Mouse (Mus musculus) spleen, postnatal 10 days (tissue): ENCODE data around the gene Olfr320.
"Not testable (repeated sequence)": the region's sequence is repeated elsewhere in the genome, so short reads cannot be mapped to it uniquely, and the experiment has no call there.

Source experiments
- DNase-seq, 2 experiments: peaks; one replicate each; pipeline ENCODE4 v3.0.0; 2021 to 2022; ENCODE audit warnings: low spot score in 2 of 2

Gene Olfr320

DNA sequence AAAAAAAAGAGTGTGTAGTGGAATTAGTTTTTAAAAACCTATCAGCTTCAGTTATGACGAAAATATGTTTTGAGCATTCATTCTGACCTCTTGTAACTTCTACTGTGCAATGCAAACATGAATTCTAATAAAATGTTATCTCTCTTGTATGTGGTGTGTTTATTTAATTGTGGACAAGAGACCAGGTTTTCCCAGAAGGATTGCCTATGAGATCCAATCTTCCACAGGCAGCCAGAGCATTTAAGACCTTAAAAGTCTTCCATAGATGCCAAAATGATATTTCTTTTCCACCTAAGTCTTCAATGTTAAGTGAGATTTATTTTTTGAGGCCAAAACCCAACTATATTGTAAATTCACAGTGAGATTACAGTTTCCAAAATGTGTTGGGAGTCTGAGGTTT, at the start of gene Olfr320:
TSS of gene Olfr320 (plus strand) at position 301 of the 400 bp plus-strand sequence.
- DNase-seq: no peak

DNA sequence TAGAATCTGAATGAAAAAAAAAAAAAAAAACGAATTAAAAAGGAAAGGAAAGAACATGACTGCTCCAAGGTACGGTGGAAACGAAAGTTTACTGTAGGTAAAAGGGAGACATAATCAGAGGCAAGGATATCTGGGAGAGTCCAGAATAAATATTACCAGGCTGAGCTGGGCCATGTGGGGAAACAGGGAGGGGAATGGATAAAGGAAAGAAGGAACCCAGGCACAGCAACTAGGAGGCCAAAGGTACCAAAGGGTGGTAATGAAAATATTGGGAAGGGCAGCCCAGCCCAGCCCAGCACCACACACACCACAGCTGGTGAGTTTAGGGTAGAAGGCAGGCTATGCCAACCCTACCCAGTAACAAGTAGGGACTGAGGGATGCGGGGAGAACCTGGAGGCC, 46.0 kb upstream of the Olfr320 start:
- DNase-seq: no peak

DNA sequence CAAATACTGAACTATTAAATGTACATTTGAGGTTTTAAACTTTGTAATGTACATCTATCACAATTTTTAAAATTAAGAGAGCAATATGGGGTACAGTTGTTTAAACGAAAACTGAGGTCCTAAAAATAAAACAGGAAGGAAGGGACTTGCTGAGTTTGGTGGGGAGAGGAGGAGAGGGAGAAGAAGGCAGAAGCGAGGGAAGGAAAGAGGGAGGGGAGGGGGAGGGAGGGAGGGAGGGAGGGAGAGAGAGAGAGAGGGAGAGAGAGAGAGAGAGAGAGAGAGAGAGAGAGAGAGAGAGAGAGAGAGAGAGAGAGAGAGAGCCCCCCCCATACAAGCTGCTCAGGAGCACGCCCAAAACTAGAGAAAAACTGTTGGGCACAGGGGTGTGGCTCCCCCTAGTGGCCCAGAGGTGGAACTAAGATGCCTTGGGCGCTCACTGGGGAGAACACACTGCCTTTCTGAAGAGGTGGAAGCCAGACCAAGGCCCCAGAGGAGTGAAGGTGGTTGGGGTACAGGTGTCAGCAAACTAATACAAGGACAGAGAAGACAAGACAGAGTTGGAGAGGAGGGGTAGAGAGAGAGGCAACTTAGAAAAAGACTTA, 44.4 kb upstream of the Olfr320 start:
- peak; percentile 66 to 80 for DNase-seq

DNA sequence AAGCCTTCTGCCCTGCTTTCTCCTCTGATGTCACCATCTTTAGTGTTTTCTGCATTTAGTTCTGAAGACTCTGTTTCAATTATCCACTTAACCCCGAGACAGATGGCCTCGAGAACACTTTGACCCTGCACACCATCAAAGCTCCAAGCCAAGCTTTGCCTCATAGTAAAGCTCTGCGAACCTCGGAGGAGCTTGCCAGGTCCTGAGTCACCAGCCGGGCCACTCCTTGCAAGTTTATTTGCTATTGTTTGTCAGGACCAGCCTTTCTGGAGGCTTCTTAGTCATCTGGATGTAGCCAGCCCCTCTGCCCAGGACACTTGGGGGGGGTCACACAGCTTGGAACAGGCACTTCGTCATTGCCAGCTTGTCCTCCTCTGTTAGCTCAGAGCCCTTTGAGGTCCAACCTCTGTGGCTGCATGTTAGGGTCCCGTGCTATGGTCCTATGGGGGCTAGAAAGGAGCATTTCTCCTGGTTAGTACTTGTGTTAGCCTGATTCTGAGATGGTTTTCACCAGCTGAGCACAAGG, 42.7 kb upstream of the Olfr320 start:
- no peak for DNase-seq

DNA sequence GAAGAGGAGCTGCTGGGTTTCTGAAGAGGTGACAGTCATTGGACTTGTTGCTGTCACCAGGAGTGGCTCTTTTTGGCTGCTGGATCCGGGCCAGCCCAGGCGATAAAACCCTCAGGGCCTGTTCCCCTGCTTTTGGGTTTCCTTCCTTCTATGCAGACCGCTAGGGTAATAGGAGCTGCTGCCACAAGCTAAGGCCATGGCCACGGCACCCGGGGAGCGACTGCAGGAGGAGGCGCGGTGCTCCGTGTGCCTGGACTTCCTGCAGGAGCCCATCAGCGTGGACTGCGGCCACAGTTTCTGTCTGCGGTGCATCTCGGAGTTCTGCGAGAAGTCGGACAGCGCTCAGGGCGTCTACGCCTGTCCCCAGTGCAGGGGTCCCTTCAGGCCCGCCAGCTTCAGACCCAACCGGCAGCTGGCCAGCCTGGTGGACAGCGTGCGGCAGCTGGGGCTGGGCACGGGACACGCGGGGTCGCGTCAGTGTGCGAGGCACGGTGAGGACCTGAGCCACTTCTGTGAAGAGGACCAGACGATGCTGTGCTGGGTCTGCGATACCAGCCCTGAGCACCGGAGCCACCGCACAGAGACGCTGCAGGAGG, 40.5 kb upstream of the Olfr320 start, which contains the start of gene Trim58:
TSS of gene Trim58 (plus strand) at position 194 of the 596 bp plus-strand sequence.
- peak; percentile 80 to 86 for DNase-seq

DNA sequence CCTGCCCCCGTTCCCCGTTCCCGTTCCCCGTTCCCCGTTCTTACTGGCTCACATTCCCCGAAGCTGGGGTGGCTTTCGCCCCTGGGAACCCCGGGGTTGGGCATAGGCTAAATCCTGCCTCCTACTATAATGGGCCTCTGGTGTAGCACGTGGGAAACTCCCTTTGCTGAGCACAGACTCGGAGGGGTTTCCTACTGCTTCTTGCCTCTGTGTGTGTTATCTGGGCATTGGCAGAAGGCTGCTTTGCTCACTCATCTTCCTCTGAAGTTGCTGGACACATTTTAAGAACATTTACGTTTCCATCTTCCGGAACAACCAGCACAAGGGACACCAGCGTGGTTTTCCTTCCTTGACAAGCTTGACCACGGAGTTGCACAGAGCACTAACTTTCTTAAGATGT, 39.8 kb upstream of the Olfr320 start:
- peak; percentile 59 to 65 for DNase-seq

DNA sequence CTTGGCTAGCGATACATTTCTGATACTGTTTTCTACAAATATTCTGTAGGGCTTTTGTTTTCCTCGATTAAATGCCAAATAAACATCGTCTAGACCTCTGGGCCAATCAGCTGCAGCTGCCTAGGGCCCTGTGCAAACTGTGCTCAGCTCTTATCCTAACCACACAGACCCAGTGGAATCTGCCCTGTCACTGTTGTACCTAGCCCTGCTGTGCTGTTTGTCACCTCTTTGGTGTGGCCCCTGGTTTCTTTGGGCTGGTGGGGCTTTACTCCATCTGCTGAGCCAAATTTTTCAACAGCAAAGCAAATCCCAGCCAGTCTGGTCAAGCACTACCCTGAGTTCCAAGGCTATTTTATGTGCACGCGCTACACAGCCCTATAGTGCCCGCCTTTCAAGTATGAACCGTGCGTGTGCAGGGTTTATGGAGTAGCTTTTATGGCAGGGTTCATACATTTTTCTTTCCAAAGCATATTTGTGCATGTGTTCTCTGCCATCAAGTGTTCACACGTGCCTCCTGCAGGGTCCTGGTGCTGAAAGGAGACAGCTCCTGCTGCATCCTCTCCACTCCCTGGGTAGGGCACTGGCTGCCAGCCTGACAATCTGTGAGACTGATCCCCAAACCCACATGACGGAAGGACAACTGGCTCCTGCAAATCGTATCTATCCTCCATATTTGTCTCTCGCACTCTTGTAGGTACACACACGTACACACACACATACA, 39.1 kb upstream of the Olfr320 start:
- DNase-seq: peak; percentile 67 to 86

DNA sequence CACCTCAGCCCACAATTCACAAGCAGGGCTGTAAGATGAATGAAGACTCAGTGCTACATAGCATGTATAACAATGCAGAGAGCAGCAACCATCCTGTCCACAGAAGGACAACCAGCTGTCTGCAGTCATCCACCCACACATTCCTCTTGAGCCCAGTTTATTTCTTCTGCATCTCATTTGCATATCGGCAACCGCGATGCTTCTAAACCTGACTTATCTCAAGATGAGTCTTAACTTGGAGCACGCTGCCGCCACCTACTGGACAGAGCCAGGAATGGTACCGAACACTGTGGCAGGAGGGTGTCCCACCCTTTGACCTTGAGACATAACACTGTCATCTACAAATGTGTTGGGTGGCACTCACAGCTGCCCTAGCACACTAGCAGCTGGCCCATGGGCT, 37.5 kb upstream of the Olfr320 start:
- peak; percentile 81 to 88 for DNase-seq

DNA sequence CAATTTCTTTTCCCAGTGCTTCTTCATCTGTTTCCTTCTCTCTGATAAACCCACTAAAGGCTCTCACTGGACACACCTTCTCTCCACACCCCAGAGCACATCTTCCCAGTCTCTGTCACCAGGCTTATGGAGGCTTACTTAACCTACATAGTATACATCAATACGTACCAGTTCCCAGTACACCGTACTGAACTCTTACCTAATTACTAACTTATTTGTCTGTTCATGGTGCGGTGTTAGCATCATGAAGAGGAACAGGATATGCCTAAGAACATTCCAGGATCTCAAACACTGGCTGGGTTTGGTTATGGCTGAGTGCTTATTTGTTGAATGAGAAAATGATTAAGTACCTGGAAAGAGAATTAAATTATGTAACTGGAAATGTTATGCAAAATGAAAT, 25.7 kb upstream of the Olfr320 start:
- DNase-seq: no peak

DNA sequence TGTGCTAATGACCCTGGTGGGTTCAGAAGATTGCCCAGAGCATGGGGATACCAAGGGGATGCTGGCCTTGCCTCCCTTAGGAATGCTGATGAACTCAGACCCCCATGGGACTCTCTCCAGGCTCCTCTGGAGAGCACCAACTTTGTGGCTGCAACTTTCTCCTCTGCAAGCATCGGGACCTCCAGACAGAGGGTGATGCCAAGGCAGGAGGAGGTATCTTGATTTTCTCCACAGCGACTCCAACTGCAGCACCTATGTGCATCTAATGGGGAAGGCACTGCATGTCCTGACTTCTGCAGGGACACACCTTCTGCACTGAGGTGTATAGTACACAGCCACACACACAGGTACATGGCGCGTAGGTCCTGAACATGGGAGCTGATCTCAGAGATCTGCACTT, 22.3 kb upstream of the Olfr320 start, which contains the start of gene Olfr322:
TSS of gene Olfr322 (plus strand) at position 187 of the 400 bp plus-strand sequence.
- DNase-seq: no peak

DNA sequence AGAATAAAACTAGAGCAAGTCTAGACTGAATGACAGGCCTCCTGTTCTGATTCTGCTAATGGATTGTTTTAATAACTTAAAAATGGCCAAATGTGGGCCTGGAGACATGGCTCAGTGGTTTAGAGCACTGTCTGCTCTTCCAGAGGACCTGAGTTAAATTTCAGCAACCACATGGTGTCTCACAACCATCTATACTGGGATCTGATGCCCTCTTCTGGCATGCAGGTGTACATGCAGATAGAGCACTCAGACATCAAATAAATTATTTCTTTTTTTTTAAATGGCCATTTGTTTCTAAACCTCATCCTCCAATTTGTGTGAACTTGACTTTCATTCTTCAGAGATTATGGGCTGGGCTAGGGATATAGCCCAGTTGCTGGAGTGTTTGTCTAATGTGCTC, 11.6 kb upstream of the Olfr320 start:
- DNase-seq: no peak

DNA sequence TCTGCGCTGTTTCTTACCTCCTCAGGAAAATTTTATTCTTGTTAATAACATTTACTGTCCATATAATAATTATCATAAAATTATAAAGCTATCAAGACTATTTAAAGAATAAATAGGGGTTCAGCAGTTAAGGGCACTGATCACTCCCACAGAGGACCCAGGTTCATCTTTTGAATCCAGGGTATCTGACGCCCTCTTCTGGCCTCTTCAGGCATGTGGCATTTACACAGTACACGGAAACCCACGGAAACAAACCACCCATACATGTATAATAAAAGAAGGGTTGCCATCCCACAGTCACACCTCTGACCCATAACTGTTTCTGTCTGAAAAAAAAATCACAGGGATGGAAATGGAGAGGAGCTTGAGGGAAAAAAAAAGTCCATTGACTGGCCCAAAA, 9.1 kb upstream of the Olfr320 start:
- no peak for DNase-seq

DNA sequence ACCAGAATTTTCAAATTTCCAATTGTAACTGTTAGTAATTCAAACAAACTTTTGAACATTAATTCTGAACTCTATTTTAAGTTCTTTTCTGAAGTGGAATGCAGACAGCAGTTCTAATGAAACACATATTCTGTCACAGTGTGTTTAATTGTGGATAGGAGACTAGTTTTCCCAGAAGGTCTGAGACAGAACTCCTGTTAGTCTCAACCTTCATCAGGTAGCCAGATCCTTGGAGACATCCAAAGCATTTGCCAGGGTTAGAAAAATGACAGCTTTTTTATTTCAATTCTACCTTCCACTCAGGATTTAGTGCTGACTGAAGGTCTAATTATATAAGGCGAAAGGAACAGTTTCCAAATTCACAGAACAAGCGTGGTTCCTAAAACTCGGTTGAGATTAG, 18.0 kb downstream of the Olfr320 start, which contains the start of gene Olfr319:
TSS of gene Olfr319 (plus strand) at position 301 of the 400 bp plus-strand sequence.
- no peak for DNase-seq

DNA sequence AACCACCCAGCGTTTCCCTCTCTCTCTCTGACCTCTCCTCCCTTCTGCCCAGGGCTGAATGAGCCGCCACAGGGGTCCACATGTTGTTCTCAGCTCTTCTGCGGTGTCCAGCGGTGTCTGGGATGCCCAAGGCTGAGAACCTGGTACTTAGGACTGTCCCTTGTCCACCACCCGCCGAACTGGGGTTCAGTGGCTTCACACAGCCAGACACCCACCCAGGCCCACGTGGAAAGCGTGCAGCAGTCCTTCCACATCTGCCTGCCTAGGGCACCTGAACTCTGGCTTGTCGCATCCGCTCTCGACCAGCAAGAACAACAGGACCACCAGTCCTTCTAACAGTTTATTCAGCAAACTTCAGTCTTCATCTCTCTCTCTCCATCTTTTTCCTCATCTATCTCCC, 28.2 kb downstream of the Olfr320 start:
- DNase-seq: no peak

DNA sequence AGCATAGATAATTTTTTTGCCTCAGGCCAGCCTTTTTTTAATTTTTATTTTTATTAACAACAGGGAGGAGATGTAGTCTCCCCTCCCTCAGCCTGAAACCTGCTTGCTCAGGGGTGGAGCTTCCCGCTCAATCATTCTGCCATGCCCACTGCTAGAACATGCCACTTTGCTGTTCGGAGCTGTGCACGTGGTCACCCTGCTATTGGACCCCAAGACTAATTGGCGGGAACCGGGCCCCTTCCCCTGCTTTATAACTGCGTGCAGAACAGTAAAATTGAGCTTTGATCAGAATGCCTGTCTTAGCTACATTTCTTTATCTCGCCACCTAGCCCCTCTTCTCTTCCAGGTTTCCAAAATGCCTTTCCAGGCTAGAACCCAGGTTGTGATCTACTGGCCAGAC, 36.8 kb downstream of the Olfr320 start:
- not testable (repeated sequence) for DNase-seq

DNA sequence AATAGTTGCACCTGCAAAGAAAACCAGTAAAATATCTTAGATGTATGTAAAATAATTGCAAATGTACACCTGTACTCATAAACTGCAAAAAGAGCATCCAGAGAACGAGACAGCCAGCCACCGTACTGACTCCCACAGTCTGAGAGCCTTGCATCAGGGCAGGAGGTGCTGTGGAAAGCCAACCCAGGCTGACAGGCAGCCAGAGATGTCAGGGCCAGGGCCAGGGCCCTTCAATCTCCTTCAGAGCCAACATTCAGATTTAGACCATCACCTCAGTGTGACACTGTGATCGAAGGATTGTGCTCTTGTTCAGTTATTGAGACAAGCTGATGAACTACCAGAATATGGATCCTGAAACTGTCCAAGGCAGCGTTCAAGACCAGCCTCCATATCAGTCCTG, 38.8 kb downstream of the Olfr320 start:
- DNase-seq: no peak

DNA sequence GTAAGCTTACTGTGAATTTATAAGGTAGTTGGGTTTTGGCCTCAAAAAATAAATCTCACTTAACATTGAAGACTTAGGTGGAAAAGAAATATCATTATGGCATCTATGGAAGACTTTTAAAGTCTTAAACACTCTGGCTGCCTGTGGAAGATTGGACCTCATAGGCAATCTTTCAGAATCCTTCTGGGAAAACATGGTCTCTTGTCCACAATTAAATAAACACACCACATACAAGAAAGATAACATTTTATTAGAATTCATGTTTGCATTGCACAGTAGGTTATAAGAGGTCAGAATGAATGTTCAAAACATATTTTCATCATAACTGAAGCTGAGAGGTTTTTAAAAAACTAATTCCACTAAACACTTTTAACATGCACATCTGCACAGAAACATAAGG, 43.0 kb downstream of the Olfr320 start, which contains the start of gene Olfr318:
TSS of gene Olfr318 (minus strand) at position 101 of the 400 bp plus-strand sequence.
- no peak for DNase-seq

DNA sequence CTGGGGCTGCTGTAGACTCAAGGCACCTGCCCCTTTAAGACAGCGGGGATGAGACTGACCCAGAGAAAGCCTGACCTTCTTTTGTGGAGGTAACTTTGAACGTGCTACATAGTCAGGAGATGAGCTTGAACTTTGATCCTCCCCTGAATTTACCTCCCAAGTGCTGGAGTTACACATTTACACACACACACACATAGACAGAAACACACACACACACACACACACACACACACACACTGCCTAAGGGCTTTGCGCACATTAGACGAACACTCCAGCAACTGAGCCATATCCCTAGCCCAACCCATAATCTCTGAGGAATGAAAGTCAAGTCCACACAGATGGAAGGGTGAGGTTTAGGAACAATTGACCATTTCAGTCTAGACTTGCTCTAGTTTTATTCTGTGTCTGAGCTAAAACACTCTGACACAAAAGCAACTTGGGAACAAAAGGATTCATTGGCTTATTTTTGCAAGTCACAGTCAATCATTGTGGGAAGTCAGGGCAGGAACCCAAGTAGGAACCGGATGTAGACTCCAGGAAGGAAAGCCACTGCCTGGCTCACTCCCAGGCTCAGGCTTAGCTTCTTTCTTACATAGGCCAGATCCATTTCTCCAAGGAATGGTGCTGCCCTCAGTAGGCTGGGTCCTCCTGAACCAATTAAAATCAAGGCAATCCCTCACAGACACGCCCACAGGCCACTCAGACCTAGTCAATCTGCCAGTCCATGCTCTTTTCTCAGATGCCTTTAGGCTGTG, 47.2 kb downstream of the Olfr320 start:
- DNase-seq: not testable (repeated sequence)

DNA sequence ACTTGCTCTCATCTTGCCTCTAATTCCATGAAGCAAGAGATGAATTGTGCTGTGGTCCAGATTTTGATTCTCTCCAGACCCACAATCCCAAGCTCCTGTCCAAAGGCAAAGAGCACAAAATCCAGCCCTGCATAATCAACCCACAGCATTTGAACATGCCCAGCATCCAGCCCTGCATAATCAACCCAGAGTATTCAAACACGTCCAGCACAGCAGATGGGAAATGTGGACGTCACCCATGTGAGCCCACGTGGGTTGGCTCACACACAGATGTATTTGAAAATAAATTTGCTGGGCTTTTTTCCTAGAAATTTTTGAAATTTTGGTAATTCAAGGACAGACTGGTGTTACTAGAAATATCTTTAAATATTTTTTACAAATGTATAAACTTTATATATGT, 52.5 kb downstream of the Olfr320 start:
- no peak for DNase-seq
